10 mouse cellular contexts compared by ENCODE assay signal in the genomic region with DNA sequence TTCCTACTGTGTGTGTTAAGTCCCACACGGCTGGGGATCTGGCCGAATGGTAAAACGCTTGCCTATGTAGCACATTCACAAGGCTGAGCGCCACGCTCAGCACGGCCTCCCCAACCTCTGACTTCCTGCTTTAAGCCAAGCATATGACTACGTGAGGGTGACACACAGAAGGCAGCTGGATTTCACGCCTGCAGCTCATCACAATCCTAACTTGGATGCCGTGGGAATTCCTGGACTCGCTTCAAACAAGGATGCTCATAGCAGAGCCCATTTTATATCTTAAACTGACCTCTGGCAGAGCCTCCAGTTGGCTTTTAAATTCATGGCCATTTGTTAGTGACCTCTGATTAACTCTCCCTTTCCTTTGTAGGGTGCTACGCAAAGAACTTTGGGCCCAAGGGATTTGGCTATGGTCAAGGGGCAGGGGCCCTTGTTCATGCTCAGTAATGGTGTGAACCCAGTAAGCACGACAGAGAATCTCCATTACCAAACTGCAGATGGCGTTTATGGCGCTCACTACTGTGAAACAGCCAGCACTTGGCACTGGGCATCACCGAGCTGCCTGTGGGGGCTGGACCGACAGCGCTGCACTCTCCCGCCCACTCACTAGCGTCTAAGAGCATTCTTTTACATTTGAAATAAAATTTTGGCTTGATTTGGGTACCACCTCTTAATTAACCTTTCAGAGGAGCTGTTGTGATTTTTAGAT. TPM values are rescaled to one million over a fixed set of nuclear protein-coding genes. Genes with fewer than 3 reads are reported as not detected.
DNase-seq lines count a peak whose midpoint lies in the region; ATAC-seq and TF ChIP-seq lines count a peak whose summit lies in the region.
"Had no signal": no experiment of that assay in that cellular context is flagged by ENCODE, and none has a peak within 500 bp of the region (broad histone marks: within the 10 kb centered on the region; RNA-seq: fewer than 3 reads in every experiment).

No protein-coding gene starts in this region.

- TF ChIP-seq CTCF in left cerebral cortex, adult 2 months (IDR thresholded peaks at IDR 0.05) = no peak; the same call in 1 of the 2 replicates
- no peak for TF ChIP-seq CTCF in lung, adult 2 months (IDR thresholded peaks at IDR 0.05; ENCODE audit: insufficient read depth, low read length)

- no peak overlapping the region for H3K4me3 ChIP-seq in heart, embryonic 10.5 days
- H3K4me3 ChIP-seq in left cerebral cortex, adult 2 months = no peak overlapping the region
- no peak overlapping the region for H3K4me3 ChIP-seq in lung, adult 2 months (replicated peaks; ENCODE audit: extremely low read depth, low read depth, low read length)
- H3K4me3 ChIP-seq: hindbrain, embryonic 15.5 days had no signal

- 89% methylated on average over 19 of the region's 19 CpGs for WGBS in heart, embryonic 10.5 days
- 70% methylated on average over 19 of the region's 19 CpGs for WGBS in lung, adult 2 months

- TF ChIP-seq POLR2A in lung, adult 2 months (IDR thresholded peaks at IDR 0.05; ENCODE audit: borderline replicate concordance, extremely low read depth, low read depth, low read length) = no peak

- intact Hi-C loops in left cerebral cortex, adult 2 months (cut with DNase I) = loop anchor here (5.0 kb wide), 1 partner anchor 147 kb away; no protein-coding TSS in a partner anchor

- peaks cover 75% of the 10 kb centered on the region for H3K36me3 ChIP-seq in heart, embryonic 10.5 days

- H3K9me3 ChIP-seq in heart, embryonic 10.5 days = no peaks in the 10 kb centered on the region
- H3K9me3 ChIP-seq: hindbrain, embryonic 15.5 days had no signal

- no peaks in the 10 kb centered on the region for H3K27me3 ChIP-seq in heart, embryonic 10.5 days (ENCODE audit: insufficient read depth, poor library complexity, severe bottlenecking)
- H3K27me3 ChIP-seq: hindbrain, embryonic 15.5 days had no signal

- peak; percentile 73 for DNase-seq in heart, embryonic 10.5 days (ENCODE audit: low spot score)
- no peak for DNase-seq in heart, adult 9 months (ENCODE audit: low spot score in 2 of 2)
- DNase-seq in cerebellum, postnatal 36 days = peak; percentile 71
- DNase-seq in left cerebral cortex, adult 2 months (ENCODE audit: extremely low spot score in 1 of 2, low spot score in 2 of 2) = peak; percentile 59 to 61
- no peak for DNase-seq in thymus, adult 18-20 months
- DNase-seq in T-cell, adult 2 months (ENCODE audit: low spot score) = no peak
- no peak for DNase-seq in lung, adult 2 months
- DNase-seq: liver had no signal

- peak; percentile 80 for ATAC-seq in cerebellum, adult (ENCODE audit: insufficient number of reproducible peaks, low FRiP score, low TSS enrichment)

- no peak overlapping the region for H3K27ac ChIP-seq in heart, embryonic 10.5 days
- H3K27ac ChIP-seq in left cerebral cortex, adult 2 months = peak overlapping the region; percentile 56; the same call in 1 of the 2 replicates
- H3K27ac ChIP-seq: hindbrain, embryonic 15.5 days had no signal

- peaks cover 7% of the 10 kb centered on the region; the same call in 1 of the 2 replicates for H3K4me1 ChIP-seq in heart, embryonic 10.5 days
- no peaks in the 10 kb centered on the region for H3K4me1 ChIP-seq in lung, adult 2 months (ENCODE audit: control insufficient read depth, insufficient read depth, low read length)
- H3K4me1 ChIP-seq: hindbrain, embryonic 15.5 days had no signal

RNA-seq across cellular contexts. Expression of gene Csrp2, which starts 19.4 kb away (rescaled TPM):
- 400 and 430 TPM in 2 replicates for polyA plus RNA-seq in heart, embryonic 10.5 days (2016; fragmentation: Nextera tagmentation; extraction: Ambion mirVana)
- 10 to 100 TPM in 1 of 2 experiments, 1 to 10 TPM in 1; 7.0 to 10.7 TPM for total RNA-seq in left cerebral cortex, adult 2 months (2021)
- 38.3 and 45.0 TPM in 2 replicates for polyA plus RNA-seq in lung, adult 2 months (2012; rRNA removed)

Comparison
In these comparisons a context has a peak if more than half of its experiments do, and no peak if none do; other contexts are left out.
1. DNase-seq: peak in heart, embryonic 10.5 days (single experiment), cerebellum, postnatal 36 days (2 of 2) and left cerebral cortex, adult 2 months (2 of 2); none in heart, adult 9 months (0 of 2), thymus, adult 18-20 months (0 of 2), T-cell, adult 2 months (single experiment) and lung, adult 2 months (single experiment).